Mouse (Mus musculus): ENCODE measurements around the gene Hivep3.
A peak's percentile ranks its signal among the peaks of the same experiment; 100 is the strongest.

Gene Hivep3

GRCm38 (mm10) chr4:119816620-119817356 lies 83.2 kb downstream of the Hivep3 start:
- no peak for DNase-seq (ENCODE audit: low read depth)

DNA sequence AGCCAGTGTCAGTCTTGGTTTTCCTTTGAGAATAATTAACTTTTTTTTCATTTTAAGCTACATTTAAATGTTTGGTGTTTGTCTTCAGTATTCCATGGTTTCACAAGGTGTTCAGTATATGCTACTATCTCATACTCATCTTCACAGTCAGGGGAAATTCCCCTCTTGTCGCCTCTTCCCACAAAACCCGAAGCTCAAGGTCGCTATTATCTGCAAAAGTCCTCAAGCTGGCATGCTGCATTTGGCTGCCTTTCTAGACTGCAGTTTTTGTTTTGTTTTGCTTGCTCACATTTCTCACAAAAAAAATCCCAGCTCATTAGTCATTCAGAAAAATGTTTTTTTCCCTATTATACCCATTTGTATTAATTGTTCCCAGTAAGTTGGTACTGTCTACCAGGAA lies 92.4 kb downstream of the Hivep3 start:
- DNase-seq (ENCODE audit: low read depth) = no peak

DNA sequence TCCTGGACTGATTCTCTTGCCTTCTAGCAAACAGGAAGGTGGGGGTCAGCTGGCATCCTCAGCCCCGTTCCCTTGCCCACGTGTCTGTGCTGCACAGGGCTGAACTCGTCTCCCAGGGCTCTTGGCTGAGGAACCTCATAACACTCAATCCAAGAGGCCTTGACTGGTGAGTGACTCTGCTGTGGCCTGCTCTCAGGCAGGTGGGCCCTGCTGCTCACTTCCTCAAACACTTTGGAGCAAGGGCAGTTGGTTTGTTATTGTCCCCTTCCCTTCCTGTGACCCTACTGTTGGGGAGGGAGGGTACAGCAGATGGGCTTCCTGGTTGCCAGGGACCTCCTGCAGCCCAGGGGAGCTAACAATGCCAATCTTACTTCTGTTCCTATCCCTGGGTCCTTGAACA lies 94.8 kb downstream of the Hivep3 start:
- no peak for DNase-seq (ENCODE audit: low read depth)

DNA sequence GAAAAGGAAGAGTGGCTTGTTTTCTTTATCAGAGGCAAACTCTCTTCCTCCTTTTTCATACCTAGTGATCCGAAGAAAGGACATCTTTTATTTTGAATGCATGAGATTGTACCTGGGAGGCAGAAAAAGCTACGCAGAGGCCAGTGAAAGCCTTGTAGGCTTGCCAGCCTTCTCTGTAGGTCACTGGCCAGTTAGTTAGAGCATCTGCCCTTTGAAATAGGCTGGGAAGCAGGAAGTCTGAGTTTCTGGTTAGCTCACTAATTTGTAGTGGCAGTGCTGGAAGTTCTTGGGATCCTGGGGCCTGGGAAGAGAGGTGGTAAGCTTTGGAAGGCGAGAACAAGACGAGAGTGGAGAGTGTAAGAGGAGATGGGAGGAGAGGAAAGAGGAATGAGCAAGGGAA lies 95.4 kb downstream of the Hivep3 start:
- no peak for DNase-seq (ENCODE audit: low read depth)

- no peak for DNase-seq (ENCODE audit: low read depth)
Observed at GRCm38 (mm10) chr4:119833333-119833732, 99.7 kb downstream of the Hivep3 start.

- DNase-seq (ENCODE audit: low read depth) = no peak
Observed at GRCm38 (mm10) chr4:119833884-119834283, 100.3 kb downstream of the Hivep3 start.

GRCm38 (mm10) chr4:119836181-119836580 lies 102.6 kb downstream of the Hivep3 start:
- DNase-seq (ENCODE audit: low read depth) = no peak

DNA sequence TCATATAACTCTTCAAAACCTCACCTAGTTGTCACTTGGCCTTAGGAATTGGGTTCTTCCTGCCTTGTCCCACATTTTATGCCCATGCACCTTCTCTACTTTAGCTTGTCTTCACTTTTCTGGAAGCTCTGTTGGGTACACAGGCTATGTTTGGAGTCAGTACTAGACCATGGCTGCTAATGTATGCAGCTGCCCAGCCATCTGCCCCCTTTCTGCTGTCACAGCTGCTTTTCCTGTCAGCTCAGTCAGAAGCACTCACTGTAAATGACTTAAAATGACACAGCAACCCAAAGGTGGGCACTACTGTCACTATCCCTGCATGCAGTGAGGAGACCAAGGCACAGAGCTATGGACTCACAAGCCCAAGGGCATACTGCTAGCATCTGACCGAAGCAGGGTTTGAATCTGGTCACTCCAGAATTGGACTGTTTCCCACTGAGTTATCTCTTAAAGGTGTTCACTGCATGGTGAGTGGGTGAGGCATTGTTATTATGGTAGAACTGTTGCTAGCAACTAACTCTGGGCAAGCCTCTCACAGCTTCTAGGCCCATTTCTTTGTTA lies 104.0 kb downstream of the Hivep3 start:
- no peak for DNase-seq (ENCODE audit: low read depth)

DNA sequence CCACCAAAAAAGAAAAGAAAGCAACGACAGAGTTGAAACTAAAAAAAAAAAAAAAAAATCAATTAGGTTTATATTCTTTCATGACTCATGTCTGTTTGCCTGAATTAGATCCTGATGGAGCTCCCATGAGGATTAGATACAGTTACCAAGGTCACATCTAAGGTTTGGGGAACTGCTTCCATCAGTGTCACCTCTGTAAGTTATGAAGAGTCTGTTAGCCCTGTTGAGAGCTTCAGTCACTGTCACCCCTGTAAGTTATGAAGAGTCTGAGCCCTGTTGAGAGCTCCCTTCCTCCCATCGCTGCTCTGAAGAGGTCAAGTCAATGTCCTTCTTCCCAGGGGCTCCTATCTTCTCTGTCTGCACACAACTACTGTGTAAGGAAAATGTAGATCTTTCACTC lies 104.7 kb downstream of the Hivep3 start:
- no peak for DNase-seq (ENCODE audit: low read depth)

- no peak for DNase-seq (ENCODE audit: low read depth)
Observed at GRCm38 (mm10) chr4:119843294-119843693, 109.7 kb downstream of the Hivep3 start.

DNA sequence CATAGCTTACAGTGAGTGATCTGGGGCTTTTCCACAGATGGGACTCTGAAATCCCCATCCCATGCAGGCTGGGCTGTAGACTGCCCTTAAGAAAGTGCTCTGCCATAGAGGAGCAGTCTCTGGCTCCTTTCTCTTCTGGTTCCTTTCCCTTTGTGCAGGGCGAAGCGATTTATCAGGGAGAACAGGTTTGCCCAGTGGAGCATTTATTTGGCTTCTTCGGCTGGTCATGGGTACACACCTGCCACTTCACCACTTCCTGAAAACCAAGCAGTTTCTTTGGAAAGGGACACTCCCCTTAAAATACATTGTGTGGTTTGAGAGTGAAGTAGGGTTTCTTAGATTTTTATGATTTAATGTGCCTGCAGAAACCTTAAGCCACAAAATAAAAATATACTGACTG lies 110.7 kb downstream of the Hivep3 start:
- no peak for DNase-seq (ENCODE audit: low read depth)

DNA sequence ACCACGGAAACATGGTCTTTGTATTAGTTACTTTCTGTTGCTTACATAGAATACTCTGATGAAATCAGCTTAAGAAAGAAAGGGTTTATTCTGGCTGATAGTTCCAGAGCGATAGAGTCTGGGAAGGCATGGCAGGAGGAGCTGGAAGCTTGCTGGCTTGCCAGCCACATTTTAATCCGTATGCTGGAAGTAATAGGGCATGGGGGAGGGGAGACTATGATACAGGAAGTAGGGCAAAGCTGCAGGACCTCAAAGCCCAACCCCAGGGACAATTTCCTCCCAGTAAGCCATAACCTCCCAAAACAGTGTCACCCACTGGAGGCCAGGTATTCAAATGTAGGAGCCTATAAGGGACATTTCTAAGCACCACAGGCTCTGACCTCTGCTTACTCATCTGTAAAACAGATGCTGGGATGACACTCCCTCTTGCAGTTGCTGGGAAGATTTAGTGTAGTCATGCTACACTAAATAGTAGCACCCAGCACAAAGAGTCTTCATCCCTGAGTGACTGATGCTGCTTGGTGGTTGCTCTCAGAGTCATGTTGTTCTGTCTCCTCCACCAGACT lies 112.1 kb downstream of the Hivep3 start:
- peak; percentile 4 for DNase-seq (ENCODE audit: low read depth)

GRCm38 (mm10) chr4:119852483-119852882 lies 118.9 kb downstream of the Hivep3 start:
- DNase-seq (ENCODE audit: low read depth) = no peak

GRCm38 (mm10) chr4:119854307-119855144 lies 120.9 kb downstream of the Hivep3 start:
- DNase-seq (ENCODE audit: low read depth) = no peak

- DNase-seq (ENCODE audit: low read depth) = no peak
Observed at GRCm38 (mm10) chr4:119859454-119859853, 125.9 kb downstream of the Hivep3 start.

DNA sequence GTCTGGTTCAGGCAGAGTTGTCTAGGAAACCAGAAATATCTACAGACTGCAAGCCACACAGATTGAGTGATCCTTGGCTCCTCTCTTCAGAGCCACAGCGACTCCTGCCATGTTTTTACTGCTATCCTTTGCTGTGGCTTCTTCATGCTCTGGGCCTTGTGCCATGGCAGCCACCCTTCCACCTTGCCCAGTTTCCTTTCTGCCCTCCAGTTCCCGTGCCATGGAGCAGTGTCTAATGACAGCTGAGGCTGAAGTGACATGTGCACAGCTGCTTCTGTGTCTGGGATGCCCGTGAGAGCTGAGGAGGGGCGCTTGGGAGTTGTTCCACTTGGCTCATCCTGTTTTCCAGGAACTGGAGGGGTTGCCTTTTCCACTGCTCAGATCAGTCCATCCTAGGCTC lies 127.4 kb downstream of the Hivep3 start:
- no peak for DNase-seq (ENCODE audit: low read depth)

DNA sequence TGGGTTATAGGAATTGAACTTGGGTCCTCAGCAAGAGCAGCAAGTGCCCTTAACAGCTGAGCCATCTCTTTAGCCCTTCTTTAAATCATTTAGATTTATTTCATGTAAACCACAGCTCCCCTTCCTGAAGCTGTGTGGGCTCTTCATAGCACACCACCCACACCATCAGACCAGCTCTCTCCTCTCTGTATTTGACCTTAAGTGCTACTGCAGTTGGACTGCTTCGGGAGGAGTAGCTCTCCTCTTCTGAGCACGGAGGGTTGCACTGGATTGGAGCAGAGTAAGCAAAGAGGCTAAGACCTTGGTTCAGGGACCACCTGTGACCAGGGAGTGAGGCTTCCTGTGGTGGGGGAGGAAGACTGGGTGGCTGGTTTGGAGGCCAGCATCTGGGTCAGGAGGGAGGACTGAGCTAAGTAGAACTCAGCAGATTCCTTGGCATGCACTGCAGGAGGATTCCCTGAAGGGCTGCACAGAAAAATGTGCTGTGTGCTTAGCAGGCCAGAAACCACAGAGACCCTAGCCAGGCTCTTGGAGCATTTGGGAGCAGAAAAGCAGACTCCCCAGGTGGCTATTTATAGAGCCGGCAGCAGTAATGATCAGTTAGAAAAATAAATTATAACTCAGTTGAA lies 132.4 kb downstream of the Hivep3 start:
- no peak for DNase-seq (ENCODE audit: low read depth)

DNA sequence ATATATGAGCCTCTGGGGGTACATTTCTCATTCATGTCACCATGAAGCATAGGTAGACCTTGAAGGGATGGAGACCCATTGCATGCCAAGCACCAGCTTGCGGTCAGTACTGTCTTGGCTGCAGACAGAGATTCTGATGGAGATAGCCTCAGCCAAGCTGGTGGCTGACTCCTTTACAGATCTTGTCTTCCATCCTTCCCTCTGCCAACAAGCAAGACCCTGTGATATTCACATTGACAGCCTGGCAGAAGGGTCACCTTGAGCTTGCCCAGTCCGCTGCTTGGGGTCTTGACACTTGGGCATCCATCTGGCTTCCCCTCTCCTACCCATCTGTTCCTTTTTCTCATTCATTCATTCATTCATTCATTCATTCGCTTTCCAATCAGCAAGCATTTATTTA lies 133.5 kb downstream of the Hivep3 start:
- DNase-seq (ENCODE audit: low read depth) = no peak

- DNase-seq (ENCODE audit: low read depth) = no peak
Observed at GRCm38 (mm10) chr4:119870411-119870810, 136.8 kb downstream of the Hivep3 start.

GRCm38 (mm10) chr4:119871441-119871840 lies 137.9 kb downstream of the Hivep3 start:
- DNase-seq (ENCODE audit: low read depth) = no peak

DNA sequence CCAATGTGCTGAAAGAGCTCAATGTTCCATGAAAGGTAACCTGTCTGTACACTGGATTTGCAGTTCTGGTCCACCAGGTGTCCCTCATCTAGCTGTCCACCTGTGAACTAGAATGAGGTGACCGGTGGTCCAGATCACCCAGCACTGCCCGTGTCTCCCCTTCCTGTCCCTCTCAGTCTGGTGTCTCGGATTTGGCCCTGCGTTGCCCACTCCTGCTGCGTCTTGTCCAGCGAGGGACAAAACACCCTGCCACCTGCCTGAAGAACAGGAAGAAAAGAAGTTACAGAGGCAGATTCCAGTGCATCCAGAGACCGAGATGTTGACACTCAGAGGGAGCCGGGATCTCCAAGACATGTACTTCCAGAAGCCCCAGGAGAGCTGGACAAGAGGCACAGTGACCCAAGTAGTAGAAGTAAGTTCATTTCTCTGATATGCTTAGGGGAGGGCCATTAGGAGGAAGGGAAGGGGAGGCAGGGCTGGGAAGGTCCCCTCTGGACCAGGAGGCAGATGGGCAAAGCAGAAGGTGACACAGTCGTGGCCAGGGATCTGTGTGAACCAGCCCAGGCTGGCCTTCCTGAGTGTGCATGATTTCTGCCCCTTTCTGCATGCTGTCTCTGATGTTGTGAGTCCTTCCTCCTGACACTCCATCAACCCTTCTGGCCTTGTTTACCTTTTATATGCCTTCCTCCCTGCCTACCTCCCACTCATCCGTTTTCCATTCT lies 138.4 kb downstream of the Hivep3 start:
- no peak for DNase-seq (ENCODE audit: low read depth)

- no peak for DNase-seq (ENCODE audit: low read depth)
Observed at GRCm38 (mm10) chr4:119873935-119874334, 140.4 kb downstream of the Hivep3 start.

All from induced T-regulatory cell, adult 2 months (primary cell).